Mouse (Mus musculus): ENCODE data around the gene Oaz2. TPM values are rescaled to one million over a fixed set of nuclear protein-coding genes. Genes with fewer than 3 reads are reported as not detected.
"Not testable (repeated sequence)": the region's sequence is repeated elsewhere in the genome, so short reads cannot be mapped to it uniquely, and the experiment has no call there.

Oaz2 gene
- polyA plus RNA-seq, 1 experiment from 2014 or later: 197 TPM

GRCm38 (mm10) chr9:65648730-65649129 lies 19.1 kb upstream of the Oaz2 start:
- no peak for TF ChIP-seq CTCF (IDR thresholded peaks at IDR 0.05)
- POLR2A ChIA-PET: interaction anchor here (0.6 to 1.3 kb wide), 2 partner anchors 8 to 18 kb away, joined by 3 read pairs; no protein-coding TSS in a partner anchor
- DNase-seq (ENCODE audit: low read depth, low spot score) (no peak), ATAC-seq (no peak)
- in situ Hi-C loops (cut with MboI; ENCODE audit: low pct_unique_long_range_greater_than_20kb): no loop called here
- no peaks in the 10 kb centered on the region for H3K27me3 ChIP-seq
- CTCF ChIA-PET: interaction anchor here (1.5 to 2.0 kb wide), 2 partner anchors 11 kb away, joined by 4 to 8 read pairs; no protein-coding TSS in a partner anchor

- ATAC-seq: no peak
- CTCF ChIA-PET: interaction anchor here (2.0 kb wide), 1 partner anchor 10 kb away, joined by 8 read pairs; no protein-coding TSS in a partner anchor
- DNase-seq (ENCODE audit: low read depth, low spot score): no peak
- in situ Hi-C loops (cut with MboI; ENCODE audit: low pct_unique_long_range_greater_than_20kb): no loop called here
- no peaks in the 10 kb centered on the region for H3K27me3 ChIP-seq
- no peak for TF ChIP-seq CTCF (IDR thresholded peaks at IDR 0.05)
- POLR2A ChIA-PET: interaction anchor here (1.3 kb wide), 1 partner anchor 9 kb away, joined by 3 read pairs; no protein-coding TSS in a partner anchor
Observed at GRCm38 (mm10) chr9:65649997-65650396, 17.8 kb upstream of the Oaz2 start.

GRCm38 (mm10) chr9:65651957-65652356 lies 15.8 kb upstream of the Oaz2 start:
- CTCF ChIA-PET: interaction anchor here (1.7 kb wide), 1 partner anchor 10 kb away, joined by 7 read pairs; no protein-coding TSS in a partner anchor
- in situ Hi-C loops (cut with MboI; ENCODE audit: low pct_unique_long_range_greater_than_20kb); POLR2A ChIA-PET: not testable (repeated sequence)

GRCm38 (mm10) chr9:65653741-65654140 lies 14.1 kb upstream of the Oaz2 start:
- in situ Hi-C loops (cut with MboI; ENCODE audit: low pct_unique_long_range_greater_than_20kb): no loop called here
- CTCF ChIA-PET: interaction anchor here (0.7 to 0.8 kb wide), 2 partner anchors 14 to 1096 kb away, joined by 3 read pairs; partner anchors contain the start of gene Oaz2
- TF ChIP-seq CTCF (IDR thresholded peaks at IDR 0.05): no peak

More at GRCm38 (mm10) chr9:65651957-65652356, 15.8 kb upstream of the Oaz2 start:
- ATAC-seq; H3K27me3 ChIP-seq; DNase-seq (ENCODE audit: low read depth, low spot score): not testable (repeated sequence)

GRCm38 (mm10) chr9:65654700-65655237 lies 13.0 kb upstream of the Oaz2 start:
- TF ChIP-seq CTCF (IDR thresholded peaks at IDR 0.05): no peak
- ChIA-PET CTCF (interaction anchor here (2.2 kb wide), 1 partner anchor 9 kb away, joined by 5 read pairs; no protein-coding TSS in a partner anchor), POLR2A (no interaction called here)
- no peaks in the 10 kb centered on the region for H3K27me3 ChIP-seq
- in situ Hi-C loops (cut with MboI; ENCODE audit: low pct_unique_long_range_greater_than_20kb): no loop called here
- ATAC-seq (no peak), DNase-seq (ENCODE audit: low read depth, low spot score) (no peak)

More at GRCm38 (mm10) chr9:65653741-65654140, 14.1 kb upstream of the Oaz2 start:
- no peaks in the 10 kb centered on the region for H3K27me3 ChIP-seq
- DNase-seq (ENCODE audit: low read depth, low spot score) (no peak), ATAC-seq (no peak)
- POLR2A ChIA-PET: no interaction called here

GRCm38 (mm10) chr9:65655540-65655939 lies 12.3 kb upstream of the Oaz2 start:
- in situ Hi-C loops (cut with MboI; ENCODE audit: low pct_unique_long_range_greater_than_20kb): no loop called here
- H3K27me3 ChIP-seq: no peaks in the 10 kb centered on the region
- ATAC-seq: no peak
- DNase-seq (ENCODE audit: low read depth, low spot score): no peak
- ChIA-PET CTCF (interaction anchor here (1.9 to 2.2 kb wide), 2 partner anchors 8 to 50 kb away, joined by 5 to 6 read pairs; no protein-coding TSS in a partner anchor), POLR2A (no interaction called here)
- TF ChIP-seq CTCF (IDR thresholded peaks at IDR 0.05): no peak

- ChIA-PET CTCF (interaction anchor here (1.0 to 1.9 kb wide), 2 partner anchors 51 to 52 kb away, joined by 3 to 6 read pairs; no protein-coding TSS in a partner anchor), POLR2A (no interaction called here)
- no peak for DNase-seq (ENCODE audit: low read depth, low spot score)
- in situ Hi-C loops (cut with MboI; ENCODE audit: low pct_unique_long_range_greater_than_20kb): no loop called here
- no peak for ATAC-seq
- no peak for TF ChIP-seq CTCF (IDR thresholded peaks at IDR 0.05)
- no peaks in the 10 kb centered on the region for H3K27me3 ChIP-seq
Observed at GRCm38 (mm10) chr9:65657218-65657617, 10.6 kb upstream of the Oaz2 start.

- TF ChIP-seq CTCF (IDR thresholded peaks at IDR 0.05): peak; percentile 46
- in situ Hi-C loops (cut with MboI; ENCODE audit: low pct_unique_long_range_greater_than_20kb): loop anchor here (5.0 to 10.0 kb wide), 3 partner anchors 54 to 194 kb away; no protein-coding TSS in a partner anchor
- POLR2A ChIA-PET: no interaction called here
- DNase-seq (ENCODE audit: low read depth, low spot score): no peak
- no peak for ATAC-seq
- H3K27me3 ChIP-seq: no peaks in the 10 kb centered on the region
- CTCF ChIA-PET: interaction anchor here (1.1 to 7.6 kb wide), 6 partner anchors 9 to 62 kb away, joined by 3 to 116 read pairs (median 6); no protein-coding TSS in a partner anchor
Observed at GRCm38 (mm10) chr9:65661029-65661428, 6.8 kb upstream of the Oaz2 start.

GRCm38 (mm10) chr9:65661493-65661892 lies 6.3 kb upstream of the Oaz2 start:
- ATAC-seq (no peak), DNase-seq (ENCODE audit: low read depth, low spot score) (no peak)
- ChIA-PET POLR2A (no interaction called here), CTCF (interaction anchor here (1.1 to 7.6 kb wide), 5 partner anchors 10 to 63 kb away, joined by 3 to 116 read pairs (median 5); no protein-coding TSS in a partner anchor)
- no peaks in the 10 kb centered on the region for H3K27me3 ChIP-seq
- TF ChIP-seq CTCF (IDR thresholded peaks at IDR 0.05): no peak
- in situ Hi-C loops (cut with MboI; ENCODE audit: low pct_unique_long_range_greater_than_20kb): loop anchor here (5.0 to 10.0 kb wide), 3 partner anchors 54 to 193 kb away; no protein-coding TSS in a partner anchor

- H3K27me3 ChIP-seq: no peaks in the 10 kb centered on the region
- DNase-seq (ENCODE audit: low read depth, low spot score) (no peak), ATAC-seq (no peak)
- TF ChIP-seq CTCF (IDR thresholded peaks at IDR 0.05): peak; percentile 88
- ChIA-PET POLR2A (interaction anchor here (1.2 to 1.5 kb wide), 2 partner anchors 47 to 57 kb away, joined by 3 read pairs; no protein-coding TSS in a partner anchor), CTCF (interaction anchor here (0.8 to 7.6 kb wide), 19 partner anchors 9 to 242 kb away, joined by 3 to 116 read pairs (median 6); partner anchors contain the start of gene Pif1)
- in situ Hi-C loops (cut with MboI; ENCODE audit: low pct_unique_long_range_greater_than_20kb): loop anchor here (5.0 to 10.0 kb wide), 3 partner anchors 57 to 191 kb away; no protein-coding TSS in a partner anchor
Observed at GRCm38 (mm10) chr9:65664163-65664562, 3.6 kb upstream of the Oaz2 start.

- H3K27me3 ChIP-seq: no peaks in the 10 kb centered on the region
- ChIA-PET CTCF (interaction anchor here (0.7 to 7.6 kb wide), 6 partner anchors 18 to 184 kb away, joined by 3 to 116 read pairs (median 6); no protein-coding TSS in a partner anchor), POLR2A (no interaction called here)
- ATAC-seq (no peak), DNase-seq (ENCODE audit: low read depth, low spot score) (no peak)
- TF ChIP-seq CTCF (IDR thresholded peaks at IDR 0.05): peak; percentile 85
- in situ Hi-C loops (cut with MboI; ENCODE audit: low pct_unique_long_range_greater_than_20kb): loop anchor here (10.0 kb wide), 2 partner anchors 151 to 189 kb away; no protein-coding TSS in a partner anchor
Observed at GRCm38 (mm10) chr9:65666042-65666441, 1.8 kb upstream of the Oaz2 start.
